Mouse (Mus musculus) left cerebral cortex, adult 9 months (tissue): ENCODE measurements around the gene Rnf207.

Source experiments
- DNase-seq, 2 experiments: peaks; one replicate each; pipeline ENCODE4 v3.0.0; 2022; ENCODE audit warnings: low spot score in 2 of 2

The Rnf207 gene

GRCm38 (mm10) chr4:152318517-152319234, at the start of gene Rnf207:
Gene Rnf207, minus strand, starts transcription at chr4:152318993.
- peak in 1 of 2 experiments; percentile 62 for DNase-seq

- no peak for DNase-seq
Observed at GRCm38 (mm10) chr4:152365228-152365627, 46.4 kb upstream of the Rnf207 start.

DNA sequence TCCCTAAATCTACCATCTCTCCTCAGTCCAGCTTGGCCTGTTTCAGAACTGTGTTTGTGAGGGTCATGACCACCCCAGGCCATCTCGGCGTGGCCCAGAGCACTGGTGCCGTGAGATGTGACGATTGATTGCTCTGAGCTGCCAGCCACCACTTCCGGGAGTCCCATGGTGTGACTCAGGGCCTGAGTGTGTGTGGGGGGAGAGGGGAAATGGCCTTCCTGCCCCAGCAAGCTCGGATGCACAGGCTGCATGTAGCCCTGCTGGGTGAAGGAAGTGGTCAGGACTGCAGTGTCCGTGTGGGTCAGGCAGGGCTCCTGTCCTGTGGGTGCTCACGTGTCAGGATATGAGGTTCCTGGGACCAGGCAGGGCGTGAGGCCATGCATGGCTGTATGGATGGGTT, 43.4 kb upstream of the Rnf207 start:
- no peak for DNase-seq

DNA sequence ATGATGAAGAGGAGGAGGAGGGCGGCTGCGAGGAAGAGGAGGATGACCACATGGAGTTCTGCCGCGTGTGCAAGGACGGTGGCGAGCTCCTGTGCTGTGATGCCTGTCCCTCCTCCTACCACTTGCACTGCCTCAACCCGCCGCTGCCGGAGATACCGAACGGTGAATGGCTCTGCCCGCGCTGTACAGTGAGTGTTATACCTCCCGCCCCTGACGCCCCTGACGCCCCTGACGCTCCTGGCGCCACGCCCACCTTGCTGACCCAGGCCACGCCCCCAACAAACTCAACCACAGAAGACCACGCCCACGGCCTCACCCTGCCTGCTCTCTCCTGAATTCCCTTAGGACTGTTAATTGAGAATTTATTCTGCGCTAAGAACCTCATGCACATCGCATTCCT, 42.1 kb upstream of the Rnf207 start:
- no peak for DNase-seq

- DNase-seq: no peak
Observed at GRCm38 (mm10) chr4:152359700-152360099, 40.9 kb upstream of the Rnf207 start.

GRCm38 (mm10) chr4:152355672-152356071, 36.9 kb upstream of the Rnf207 start:
- DNase-seq: no peak

DNA sequence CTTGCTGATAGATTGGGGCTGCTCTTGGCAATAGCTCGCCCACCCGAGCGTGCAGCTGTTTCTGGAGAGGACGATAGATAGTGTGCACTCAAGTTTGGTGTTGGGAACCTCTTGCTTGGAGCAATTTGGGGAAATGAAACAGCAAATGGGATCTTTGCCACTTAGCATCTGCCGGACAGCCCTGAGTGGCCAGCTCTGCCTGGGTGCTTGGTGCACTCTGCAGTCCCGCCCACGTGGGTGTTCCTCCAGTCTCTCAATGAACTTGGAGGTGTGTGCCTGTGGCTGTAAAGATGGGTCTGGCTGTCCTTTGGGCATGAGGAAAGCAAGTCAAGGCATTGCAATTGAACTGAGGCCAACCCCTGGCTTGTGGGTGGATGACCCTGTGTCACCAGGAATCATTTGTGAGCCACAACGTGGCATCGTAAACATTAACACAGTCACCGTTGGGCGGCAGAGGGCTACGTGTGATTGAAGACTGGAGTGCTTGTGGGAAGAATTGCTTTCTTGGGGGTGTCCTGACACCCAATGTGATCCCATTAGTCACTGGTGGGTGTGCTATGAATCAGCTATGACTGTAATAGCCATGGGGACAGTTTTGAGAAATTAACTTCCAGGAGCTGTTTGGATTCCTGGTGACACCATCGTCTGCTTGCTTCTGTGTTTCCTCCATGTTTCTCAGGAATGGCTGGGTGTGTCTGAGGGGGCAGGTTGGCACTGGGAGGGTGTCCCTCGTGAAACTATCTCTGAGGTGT, 35.3 kb upstream of the Rnf207 start:
- DNase-seq: no peak

- no peak for DNase-seq
Observed at GRCm38 (mm10) chr4:152351422-152352305, 32.9 kb upstream of the Rnf207 start.

DNA sequence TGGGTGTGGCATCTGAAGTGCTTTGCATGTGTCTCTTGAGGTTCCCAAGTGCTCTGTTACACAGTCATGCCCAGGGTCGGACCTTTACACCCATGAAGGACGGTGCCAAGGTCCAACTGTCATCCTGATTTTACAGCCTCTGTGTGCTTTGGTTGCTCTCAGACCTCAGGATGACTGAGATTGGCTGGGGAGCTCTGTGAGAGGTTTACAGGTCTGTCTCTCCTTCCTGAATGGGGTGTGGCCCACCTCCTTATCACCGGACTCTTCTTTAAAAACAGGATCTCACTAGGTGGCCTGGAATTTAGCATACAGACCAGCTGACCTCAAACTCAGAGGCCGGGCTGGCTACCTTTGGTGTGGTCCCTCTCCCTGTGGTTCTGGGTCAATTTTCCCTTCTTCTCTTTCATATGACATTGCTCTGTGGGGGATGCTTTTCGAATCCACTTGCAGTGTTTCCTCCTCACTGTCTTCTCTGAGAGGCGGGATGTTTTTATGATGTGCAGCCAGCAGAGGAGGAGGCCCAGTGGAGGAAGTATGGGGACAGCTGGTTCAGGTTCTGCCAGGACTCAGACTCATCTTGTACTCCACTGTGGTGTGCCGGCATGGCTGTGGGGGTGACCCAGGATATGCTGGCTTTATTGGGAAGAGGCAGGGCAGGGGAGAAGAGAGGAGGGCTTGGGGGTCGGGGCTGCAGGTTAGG, 32.1 kb upstream of the Rnf207 start:
- DNase-seq: peak in 1 of 2 experiments; percentile 58

DNA sequence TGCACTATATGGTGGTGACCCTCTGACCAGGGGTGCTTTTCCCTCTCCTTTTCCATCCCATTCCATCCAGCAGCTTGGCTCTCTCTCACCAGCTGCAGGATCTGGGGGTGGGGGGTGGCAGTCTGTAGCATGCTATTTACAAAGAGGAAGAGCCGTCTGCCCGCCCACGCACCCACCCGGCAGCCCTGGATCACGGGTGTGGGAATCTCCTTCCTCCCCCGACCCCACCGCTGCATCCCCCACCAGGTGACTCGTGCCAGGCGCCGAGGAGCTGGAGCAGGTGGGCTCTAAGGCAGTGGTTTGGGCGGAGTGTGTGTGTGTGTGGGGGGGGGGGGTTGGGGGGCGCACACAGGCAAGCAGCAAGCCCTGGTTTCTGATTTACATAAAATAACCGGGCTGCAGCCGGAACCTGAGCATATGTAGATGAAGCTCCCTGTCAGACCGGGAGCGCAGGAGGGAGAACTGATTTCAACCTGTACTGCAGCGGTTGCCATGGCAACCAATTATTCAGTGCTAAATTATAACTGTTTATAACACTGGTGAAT, 31.1 kb upstream of the Rnf207 start:
- peak; percentile 79 to 83 for DNase-seq

GRCm38 (mm10) chr4:152345120-152345889, 26.5 kb upstream of the Rnf207 start:
- DNase-seq: peak in 1 of 2 experiments; percentile 67

DNA sequence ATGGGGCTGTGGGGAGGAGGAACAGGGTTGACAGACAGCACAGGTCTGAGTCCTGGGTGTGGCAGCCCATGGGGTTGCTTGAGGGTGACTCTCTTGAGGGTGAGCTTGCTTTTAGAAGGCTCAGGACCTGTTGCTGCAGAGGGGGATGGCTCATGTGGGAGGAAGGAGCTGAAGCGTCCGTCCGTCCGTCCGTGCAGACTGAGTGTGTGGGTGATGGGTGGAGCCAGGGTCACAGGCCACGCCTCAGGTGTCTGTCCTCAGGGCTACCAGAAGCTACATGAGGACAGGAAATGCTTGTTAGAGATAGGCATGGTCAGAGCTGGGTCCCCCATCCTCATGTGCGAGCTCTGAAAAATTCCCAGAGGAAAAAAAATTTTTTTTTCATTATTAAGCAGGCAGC, 25.9 kb upstream of the Rnf207 start:
- DNase-seq: no peak

DNA sequence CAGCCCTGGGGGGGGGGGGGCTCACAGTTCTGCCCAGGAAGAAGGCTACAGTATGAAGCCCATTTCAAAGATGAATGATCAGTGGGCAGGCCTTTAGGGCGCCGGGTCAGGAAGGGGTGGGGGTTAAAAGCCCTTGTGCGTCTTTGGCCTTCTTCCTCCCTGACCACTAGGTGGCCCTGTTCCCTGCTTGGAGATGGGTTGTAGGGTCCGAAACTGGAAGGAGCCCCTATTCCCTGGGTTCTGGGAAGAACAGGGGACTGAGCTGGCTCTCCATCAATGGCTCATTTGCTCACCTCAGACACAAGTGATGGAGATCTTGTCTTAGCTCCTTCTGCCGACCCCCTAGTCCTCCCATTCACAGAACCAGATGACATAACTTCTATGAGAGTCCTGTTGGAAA, 24.5 kb upstream of the Rnf207 start:
- DNase-seq: no peak

DNA sequence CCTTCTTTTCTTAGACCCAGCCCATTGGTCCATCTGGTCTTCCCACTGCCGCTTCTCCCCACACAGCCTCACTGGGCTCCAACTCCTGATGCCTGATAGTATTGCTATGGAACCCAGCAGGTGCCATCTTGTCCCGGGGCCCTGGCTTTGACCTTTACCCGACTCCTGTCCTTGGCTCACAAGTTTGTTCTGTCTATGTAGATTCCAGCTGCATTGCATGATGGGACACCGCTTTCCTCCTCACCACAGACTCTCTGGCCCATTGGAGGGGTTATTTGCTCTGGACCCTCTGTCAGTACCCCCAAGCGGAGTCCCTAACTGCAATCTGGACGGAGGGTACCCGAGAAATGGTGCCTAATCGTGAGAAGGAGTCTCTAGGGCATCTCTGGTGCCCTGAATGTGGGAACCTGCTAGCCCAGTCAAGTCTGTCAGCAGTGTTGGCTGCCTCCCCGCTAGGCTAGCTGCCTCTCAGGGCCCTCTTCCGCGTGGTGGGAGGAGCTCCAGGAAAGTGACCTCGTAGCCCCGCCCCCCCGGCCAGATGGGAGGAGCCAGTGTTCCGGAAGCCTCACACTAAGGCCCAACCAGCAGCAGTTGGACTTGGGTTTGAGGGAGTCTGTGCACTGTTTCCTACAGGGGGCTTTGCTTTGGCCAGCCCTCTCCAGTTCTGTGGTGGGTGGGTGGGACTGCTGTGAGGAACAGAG, 21.9 kb upstream of the Rnf207 start:
- no peak for DNase-seq

DNA sequence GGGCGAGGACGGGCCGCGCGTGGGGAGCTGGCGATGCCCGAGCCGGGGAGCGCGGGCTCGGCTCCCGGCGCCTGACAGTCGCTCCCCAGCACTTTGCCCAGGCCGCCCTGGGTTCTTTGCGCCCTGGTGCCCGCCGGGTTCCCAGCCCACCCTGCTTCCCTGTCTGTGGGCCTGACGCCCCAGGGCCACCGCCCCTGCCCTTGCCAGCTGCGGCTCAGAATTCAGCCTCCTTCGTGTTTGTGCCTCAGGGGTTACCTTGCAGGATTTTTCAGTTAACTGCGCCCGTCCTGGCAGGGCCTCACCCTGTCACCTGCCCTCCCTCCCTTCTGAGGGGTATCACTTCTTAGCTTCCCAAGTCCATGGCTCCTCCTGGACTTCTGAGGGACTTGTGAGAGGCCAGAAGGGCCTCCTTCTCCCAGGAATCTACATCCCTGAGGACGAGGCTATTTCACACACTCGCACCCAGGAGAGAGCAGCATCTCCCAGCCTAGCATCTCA, 20.5 kb upstream of the Rnf207 start:
- no peak for DNase-seq

DNA sequence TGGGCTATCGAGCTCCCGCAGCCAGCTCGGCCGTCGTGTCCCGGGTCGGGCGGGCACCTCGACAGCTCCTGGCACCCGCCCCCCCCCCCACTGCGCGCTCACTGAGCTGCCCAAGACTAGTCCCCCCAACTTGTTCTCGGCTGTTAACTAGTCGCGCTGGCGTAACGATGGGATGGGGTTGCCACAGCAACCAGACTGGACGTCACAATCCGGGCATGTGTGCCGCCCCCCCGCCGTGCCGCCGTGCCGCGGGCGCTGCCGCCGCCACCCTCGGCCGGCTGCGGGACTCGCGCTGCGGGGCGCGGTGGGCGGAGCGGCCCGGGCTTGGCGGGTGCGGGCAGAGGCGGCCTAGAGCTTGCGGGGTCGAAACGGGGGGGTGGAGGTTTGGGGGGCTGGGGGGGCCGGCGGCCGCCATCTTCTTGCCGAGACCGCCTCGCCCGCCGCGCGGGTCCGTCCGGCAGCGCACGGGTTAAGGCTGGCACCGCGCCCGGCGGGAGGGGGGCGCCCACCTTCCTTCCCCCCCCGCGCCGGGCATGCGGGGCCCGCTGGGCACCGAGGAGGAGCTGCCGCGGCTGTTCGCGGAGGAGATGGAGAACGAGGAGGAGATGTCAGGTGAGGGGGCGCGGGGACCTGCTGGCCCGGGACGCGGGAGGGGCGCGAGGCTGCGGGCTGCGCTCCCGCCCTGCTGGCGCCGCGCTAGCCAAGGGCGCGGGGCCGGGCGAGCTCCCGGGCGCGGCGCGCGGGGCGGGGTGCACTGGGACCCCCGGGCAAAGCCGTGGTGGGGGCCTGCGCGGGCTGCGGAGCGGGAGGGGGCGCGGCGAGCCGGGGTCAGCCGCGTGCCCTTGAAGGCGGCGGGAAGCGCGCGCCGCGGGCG, 19.9 kb upstream of the Rnf207 start, which contains the start of gene Chd5:
Gene Chd5, plus strand, starts transcription at position 233 of the 874 bp plus-strand sequence.
- peak in 1 of 2 experiments; percentile 70 for DNase-seq

DNA sequence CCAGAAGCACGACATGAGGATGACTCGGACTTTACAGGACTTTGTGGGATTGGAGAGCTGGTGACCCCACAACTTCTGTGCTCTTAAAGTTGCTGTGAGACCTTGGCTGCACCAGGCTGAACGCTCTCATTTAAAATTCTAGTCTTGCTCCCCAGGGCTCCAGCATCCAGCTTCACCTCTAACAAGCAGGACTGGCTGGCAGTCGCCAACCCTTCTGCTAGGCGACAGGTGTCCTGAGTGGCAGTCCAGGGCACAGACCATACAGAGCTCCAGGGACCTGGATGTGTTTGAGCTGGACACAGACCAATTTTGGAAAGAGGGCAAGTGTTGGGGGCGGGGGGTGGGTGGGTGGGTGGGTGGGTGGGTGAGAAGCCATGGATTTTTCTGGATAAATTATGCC, 19.0 kb upstream of the Rnf207 start:
- no peak for DNase-seq

- DNase-seq: no peak
Observed at GRCm38 (mm10) chr4:152333587-152333986, 14.8 kb upstream of the Rnf207 start.

DNA sequence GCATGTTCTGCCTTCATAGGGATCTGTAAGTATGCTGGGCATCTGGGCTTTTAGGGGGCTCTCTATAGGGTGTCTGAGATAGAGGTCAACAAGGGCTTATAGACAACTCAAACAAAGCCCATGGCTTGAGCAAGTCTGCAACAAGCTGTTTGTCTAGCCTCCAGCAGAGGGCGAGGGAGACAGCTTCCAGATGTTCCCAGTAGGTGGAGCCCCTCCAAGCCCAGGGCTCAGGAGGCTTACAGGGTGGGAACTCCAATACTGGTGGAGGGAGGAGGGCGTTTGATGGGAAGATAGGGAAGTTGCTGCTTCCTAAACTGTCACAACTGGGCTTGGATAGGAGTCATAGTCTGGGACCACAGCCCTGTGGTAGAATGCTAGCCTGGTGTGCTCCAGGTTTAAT, 14.2 kb upstream of the Rnf207 start:
- DNase-seq: peak in 1 of 2 experiments; percentile 73
